Mouse (Mus musculus): Measurements from ENCODE around the gene Gm10277. TPM values are rescaled to one million over a fixed set of nuclear protein-coding genes. Genes with fewer than 3 reads are reported as not detected.

The Gm10277 gene
- polyA plus RNA-seq, 1 experiment: not detected

GRCm38 (mm10) chr11:77777436-77777835, 10.1 kb downstream of the Gm10277 start:
- Histone ChIP-seq H3K27me3 (replicated peaks) (no peaks in the 10 kb centered on the region), H3K4me1 (peaks cover 76% of the 10 kb centered on the region), H3K36me3 (replicated peaks; ENCODE audit: low read length) (peaks cover 51% of the 10 kb centered on the region), H3K4me3 (replicated peaks) (no peak overlapping the region), H3K9me3 (no peaks in the 10 kb centered on the region)
- TF ChIP-seq FLI1 (IDR thresholded peaks at IDR 0.05; ENCODE audit: low read length) (no peak), GATA1 (IDR thresholded peaks at IDR 0.05; ENCODE audit: borderline replicate concordance, low read length) (no peak)

GRCm38 (mm10) chr11:77775701-77776400, 11.7 kb downstream of the Gm10277 start:
- Histone ChIP-seq H3K4me3 (replicated peaks) (no peak overlapping the region), H3K9me3 (no peaks in the 10 kb centered on the region), H3K4me1 (peaks cover 75% of the 10 kb centered on the region), H3K36me3 (replicated peaks; ENCODE audit: low read length) (peaks cover 42% of the 10 kb centered on the region), H3K27me3 (replicated peaks) (no peaks in the 10 kb centered on the region)
- no peak for TF ChIP-seq FLI1 (IDR thresholded peaks at IDR 0.05; ENCODE audit: low read length)
- TF ChIP-seq GATA1 (IDR thresholded peaks at IDR 0.05; ENCODE audit: borderline replicate concordance, low read length): no peak

- peaks cover 76% of the 10 kb centered on the region for H3K4me1 ChIP-seq
- peaks cover 13% of the 10 kb centered on the region for H3K36me3 ChIP-seq (replicated peaks; ENCODE audit: low read length)
- no peak for TF ChIP-seq FLI1 (IDR thresholded peaks at IDR 0.05; ENCODE audit: low read length)
- TF ChIP-seq GATA1 (IDR thresholded peaks at IDR 0.05; ENCODE audit: borderline replicate concordance, low read length): no peak
- no peaks in the 10 kb centered on the region for H3K27me3 ChIP-seq (replicated peaks)
- no peaks in the 10 kb centered on the region for H3K9me3 ChIP-seq
- H3K4me3 ChIP-seq (replicated peaks): peak overlapping the region; percentile 67
Measured at GRCm38 (mm10) chr11:77771879-77772713, 15.5 kb downstream of the Gm10277 start.

- H3K4me3 ChIP-seq (replicated peaks): peak overlapping the region; percentile 28
- H3K9me3 ChIP-seq: no peaks in the 10 kb centered on the region
- TF ChIP-seq FLI1 (IDR thresholded peaks at IDR 0.05; ENCODE audit: low read length) (no peak), GATA1 (IDR thresholded peaks at IDR 0.05; ENCODE audit: borderline replicate concordance, low read length) (no peak)
- H3K4me1 ChIP-seq: peaks cover 79% of the 10 kb centered on the region
- no peaks in the 10 kb centered on the region for H3K27me3 ChIP-seq (replicated peaks)
- peaks cover 8% of the 10 kb centered on the region for H3K36me3 ChIP-seq (replicated peaks; ENCODE audit: low read length)
Measured at GRCm38 (mm10) chr11:77770346-77770745, 17.2 kb downstream of the Gm10277 start.

GRCm38 (mm10) chr11:77769496-77769895, 18.1 kb downstream of the Gm10277 start:
- no peak overlapping the region for H3K4me3 ChIP-seq (replicated peaks)
- H3K36me3 ChIP-seq (replicated peaks; ENCODE audit: low read length): peaks cover 7% of the 10 kb centered on the region
- TF ChIP-seq FLI1 (IDR thresholded peaks at IDR 0.05; ENCODE audit: low read length): no peak
- no peaks in the 10 kb centered on the region for H3K9me3 ChIP-seq
- no peaks in the 10 kb centered on the region for H3K27me3 ChIP-seq (replicated peaks)
- peaks cover 88% of the 10 kb centered on the region for H3K4me1 ChIP-seq

GRCm38 (mm10) chr11:77766351-77767001, 21.1 kb downstream of the Gm10277 start:
- Histone ChIP-seq H3K27me3 (replicated peaks) (no peaks in the 10 kb centered on the region), H3K36me3 (replicated peaks; ENCODE audit: low read length) (no peaks in the 10 kb centered on the region), H3K4me1 (peaks cover 83% of the 10 kb centered on the region), H3K4me3 (replicated peaks) (peak overlapping the region; percentile 94), H3K9me3 (no peaks in the 10 kb centered on the region)
- TF ChIP-seq GATA1 (IDR thresholded peaks at IDR 0.05; ENCODE audit: borderline replicate concordance, low read length) (no peak), FLI1 (IDR thresholded peaks at IDR 0.05; ENCODE audit: low read length) (no peak)

GRCm38 (mm10) chr11:77765459-77765777, 22.1 kb downstream of the Gm10277 start:
- Histone ChIP-seq H3K4me3 (replicated peaks) (no peak overlapping the region), H3K36me3 (replicated peaks; ENCODE audit: low read length) (no peaks in the 10 kb centered on the region), H3K4me1 (peaks cover 74% of the 10 kb centered on the region), H3K27me3 (replicated peaks) (no peaks in the 10 kb centered on the region), H3K9me3 (no peaks in the 10 kb centered on the region)
- TF ChIP-seq FLI1 (IDR thresholded peaks at IDR 0.05; ENCODE audit: low read length) (no peak), GATA1 (IDR thresholded peaks at IDR 0.05; ENCODE audit: borderline replicate concordance, low read length) (no peak)

GRCm38 (mm10) chr11:77764694-77765458, 22.7 kb downstream of the Gm10277 start:
- Histone ChIP-seq H3K27me3 (replicated peaks) (no peaks in the 10 kb centered on the region), H3K9me3 (no peaks in the 10 kb centered on the region), H3K4me1 (peaks cover 74% of the 10 kb centered on the region), H3K36me3 (replicated peaks; ENCODE audit: low read length) (no peaks in the 10 kb centered on the region), H3K4me3 (replicated peaks) (peak overlapping the region; percentile 94)
- TF ChIP-seq FLI1 (IDR thresholded peaks at IDR 0.05; ENCODE audit: low read length) (no peak), GATA1 (IDR thresholded peaks at IDR 0.05; ENCODE audit: borderline replicate concordance, low read length) (no peak)

GRCm38 (mm10) chr11:77763673-77764340, 23.7 kb downstream of the Gm10277 start:
- peak overlapping the region; percentile 94 for H3K4me3 ChIP-seq (replicated peaks)
- H3K9me3 ChIP-seq: no peaks in the 10 kb centered on the region; the same call in 1 of the 2 replicates
- no peak for TF ChIP-seq GATA1 (IDR thresholded peaks at IDR 0.05; ENCODE audit: borderline replicate concordance, low read length)
- no peak for TF ChIP-seq FLI1 (IDR thresholded peaks at IDR 0.05; ENCODE audit: low read length)
- no peaks in the 10 kb centered on the region for H3K36me3 ChIP-seq (replicated peaks; ENCODE audit: low read length)
- H3K27me3 ChIP-seq (replicated peaks): no peaks in the 10 kb centered on the region
- H3K4me1 ChIP-seq: peaks cover 64% of the 10 kb centered on the region
